Mouse (Mus musculus): ENCODE measurements around the gene Zmiz1.

DNA sequence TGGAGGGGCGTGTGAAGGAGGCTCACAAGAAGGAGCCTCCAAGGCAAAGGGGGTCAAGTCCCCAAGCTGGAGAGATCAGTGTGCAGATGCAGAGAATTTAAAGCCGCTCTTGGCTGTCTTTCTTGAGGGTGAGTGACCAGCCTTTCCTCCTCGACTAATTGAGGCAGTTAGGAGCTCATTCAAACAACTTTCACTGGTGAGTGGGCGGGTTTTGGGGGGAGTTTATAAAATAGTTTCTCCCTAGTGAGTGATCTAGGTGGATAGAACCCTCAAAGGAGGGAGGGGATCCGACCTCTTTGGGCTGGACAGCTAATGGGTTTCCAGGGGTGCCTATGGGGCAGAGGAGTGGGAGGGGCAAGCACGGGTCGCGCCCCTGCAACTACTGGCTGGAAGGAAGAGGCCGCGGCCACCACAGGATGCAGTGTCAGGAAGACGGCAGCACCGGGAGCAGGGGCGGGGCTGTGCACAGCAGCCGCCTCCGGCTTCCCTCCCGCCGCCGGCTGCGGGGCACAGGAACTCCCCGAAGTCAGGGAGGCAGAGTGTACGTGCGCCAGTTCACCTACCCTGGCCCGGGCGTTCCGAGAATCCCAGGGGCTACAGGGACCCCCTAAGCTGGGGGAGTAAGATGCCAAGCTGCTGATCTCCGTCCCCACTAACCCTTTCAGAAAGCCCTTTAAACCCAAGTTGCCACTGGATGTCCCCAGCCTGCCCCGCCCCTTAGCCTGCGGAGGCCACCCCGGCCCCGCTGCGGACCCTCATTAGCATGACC, 147.6 kb downstream of the Zmiz1 start:
- TF ChIP-seq POLR2A (IDR thresholded peaks at IDR 0.05; ENCODE audit: borderline replicate concordance, extremely low read depth, low read depth, low read length): peak; percentile 28; the same call in 1 of the 2 replicates
- no peak for TF ChIP-seq CTCF (IDR thresholded peaks at IDR 0.05; ENCODE audit: insufficient read depth, low read length)
